Mouse (Mus musculus): Measurements from ENCODE around the gene Golga4. TPM values are rescaled to one million over a fixed set of nuclear protein-coding genes. Genes with fewer than 3 reads are reported as not detected.

Gene Golga4
- polyA plus RNA-seq, 1 experiment = 47.1 TPM

- 77% methylated on average over 8 of the region's 8 CpGs for WGBS
- Histone ChIP-seq H3K27ac (ENCODE audit: control insufficient read depth, insufficient read depth, low read depth, low read length, poor library complexity) (no peak overlapping the region), H3K4me1 (ENCODE audit: control insufficient read depth, insufficient read depth, low read length) (no peaks in the 10 kb centered on the region), H3K4me3 (replicated peaks; ENCODE audit: control insufficient read depth, low read depth, low read length) (no peak overlapping the region)
- TF ChIP-seq CTCF (IDR thresholded peaks at IDR 0.05; ENCODE audit: control insufficient read depth, insufficient read depth, low read length) = no peak
- no peak for TF ChIP-seq POLR2A (IDR thresholded peaks at IDR 0.05; ENCODE audit: borderline replicate concordance, control insufficient read depth, low read depth, low read length)
Observed at GRCm38 (mm10) chr9:118520011-118520410, 13.9 kb downstream of the Golga4 start.

- 74% methylated on average over 3 of the region's 3 CpGs for WGBS
- TF ChIP-seq CTCF (IDR thresholded peaks at IDR 0.05; ENCODE audit: control insufficient read depth, insufficient read depth, low read length) = no peak
- no peak for TF ChIP-seq POLR2A (IDR thresholded peaks at IDR 0.05; ENCODE audit: borderline replicate concordance, control insufficient read depth, low read depth, low read length)
- no peak overlapping the region for H3K27ac ChIP-seq (ENCODE audit: control insufficient read depth, insufficient read depth, low read depth, low read length, poor library complexity)
- no peaks in the 10 kb centered on the region for H3K4me1 ChIP-seq (ENCODE audit: control insufficient read depth, insufficient read depth, low read length)
- no peak overlapping the region for H3K4me3 ChIP-seq (replicated peaks; ENCODE audit: control insufficient read depth, low read depth, low read length)
Observed at GRCm38 (mm10) chr9:118520858-118521257, 14.8 kb downstream of the Golga4 start.

- H3K27ac ChIP-seq (ENCODE audit: control insufficient read depth, insufficient read depth, low read depth, low read length, poor library complexity) = no peak overlapping the region
- no peak for TF ChIP-seq CTCF (IDR thresholded peaks at IDR 0.05; ENCODE audit: control insufficient read depth, insufficient read depth, low read length)
- TF ChIP-seq POLR2A (IDR thresholded peaks at IDR 0.05; ENCODE audit: borderline replicate concordance, control insufficient read depth, low read depth, low read length) = no peak
- WGBS = 91% methylated on average over 8 of the region's 8 CpGs
- no peaks in the 10 kb centered on the region for H3K4me1 ChIP-seq (ENCODE audit: control insufficient read depth, insufficient read depth, low read length)
- no peak overlapping the region for H3K4me3 ChIP-seq (replicated peaks; ENCODE audit: control insufficient read depth, low read depth, low read length)
Observed at GRCm38 (mm10) chr9:118521659-118522058, 15.6 kb downstream of the Golga4 start.

GRCm38 (mm10) chr9:118523738-118524137 is 17.7 kb downstream of the Golga4 start:
- no peaks in the 10 kb centered on the region for H3K4me1 ChIP-seq (ENCODE audit: control insufficient read depth, insufficient read depth, low read length)
- H3K4me3 ChIP-seq (replicated peaks; ENCODE audit: control insufficient read depth, low read depth, low read length) = no peak overlapping the region
- WGBS = 90% methylated on average over 11 of the region's 11 CpGs
- H3K27ac ChIP-seq (ENCODE audit: control insufficient read depth, insufficient read depth, low read depth, low read length, poor library complexity) = no peak overlapping the region
- TF ChIP-seq POLR2A (IDR thresholded peaks at IDR 0.05; ENCODE audit: borderline replicate concordance, control insufficient read depth, low read depth, low read length) (no peak), CTCF (IDR thresholded peaks at IDR 0.05; ENCODE audit: control insufficient read depth, insufficient read depth, low read length) (no peak)

GRCm38 (mm10) chr9:118527056-118527455 is 21.0 kb downstream of the Golga4 start:
- no peak overlapping the region for H3K4me3 ChIP-seq (replicated peaks; ENCODE audit: control insufficient read depth, low read depth, low read length)
- no peaks in the 10 kb centered on the region for H3K4me1 ChIP-seq (ENCODE audit: control insufficient read depth, insufficient read depth, low read length)
- no peak overlapping the region for H3K27ac ChIP-seq (ENCODE audit: control insufficient read depth, insufficient read depth, low read depth, low read length, poor library complexity)
- TF ChIP-seq CTCF (IDR thresholded peaks at IDR 0.05; ENCODE audit: control insufficient read depth, insufficient read depth, low read length) (no peak), POLR2A (IDR thresholded peaks at IDR 0.05; ENCODE audit: borderline replicate concordance, control insufficient read depth, low read depth, low read length) (no peak)
- WGBS = 95% methylated on average over 18 of the region's 18 CpGs

- 81% methylated on average over 3 of the region's 3 CpGs for WGBS
- Histone ChIP-seq H3K27ac (ENCODE audit: control insufficient read depth, insufficient read depth, low read depth, low read length, poor library complexity) (no peak overlapping the region), H3K4me3 (replicated peaks; ENCODE audit: control insufficient read depth, low read depth, low read length) (no peak overlapping the region), H3K4me1 (ENCODE audit: control insufficient read depth, insufficient read depth, low read length) (no peaks in the 10 kb centered on the region)
- TF ChIP-seq CTCF (IDR thresholded peaks at IDR 0.05; ENCODE audit: control insufficient read depth, insufficient read depth, low read length) (no peak), POLR2A (IDR thresholded peaks at IDR 0.05; ENCODE audit: borderline replicate concordance, control insufficient read depth, low read depth, low read length) (no peak)
Observed at GRCm38 (mm10) chr9:118529783-118530182, 23.7 kb downstream of the Golga4 start.

- WGBS = 71% methylated on average over 6 of the region's 6 CpGs
- no peaks in the 10 kb centered on the region for H3K4me1 ChIP-seq (ENCODE audit: control insufficient read depth, insufficient read depth, low read length)
- TF ChIP-seq CTCF (IDR thresholded peaks at IDR 0.05; ENCODE audit: control insufficient read depth, insufficient read depth, low read length) = no peak
- no peak for TF ChIP-seq POLR2A (IDR thresholded peaks at IDR 0.05; ENCODE audit: borderline replicate concordance, control insufficient read depth, low read depth, low read length)
Observed at GRCm38 (mm10) chr9:118530679-118531078, 24.6 kb downstream of the Golga4 start.

GRCm38 (mm10) chr9:118532516-118533205 is 26.6 kb downstream of the Golga4 start:
- H3K4me1 ChIP-seq (ENCODE audit: control insufficient read depth, insufficient read depth, low read length) = no peaks in the 10 kb centered on the region
- H3K27ac ChIP-seq (ENCODE audit: control insufficient read depth, insufficient read depth, low read depth, low read length, poor library complexity) = no peak overlapping the region
- TF ChIP-seq CTCF (IDR thresholded peaks at IDR 0.05; ENCODE audit: control insufficient read depth, insufficient read depth, low read length) (no peak), POLR2A (IDR thresholded peaks at IDR 0.05; ENCODE audit: borderline replicate concordance, control insufficient read depth, low read depth, low read length) (no peak)
- 77% methylated on average over 7 of the region's 7 CpGs for WGBS
- no peak overlapping the region for H3K4me3 ChIP-seq (replicated peaks; ENCODE audit: control insufficient read depth, low read depth, low read length)

More at GRCm38 (mm10) chr9:118530679-118531078, 24.6 kb downstream of the Golga4 start:
- Histone ChIP-seq H3K27ac (ENCODE audit: control insufficient read depth, insufficient read depth, low read depth, low read length, poor library complexity) (no peak overlapping the region), H3K4me3 (replicated peaks; ENCODE audit: control insufficient read depth, low read depth, low read length) (no peak overlapping the region)
